In the genomic region with DNA sequence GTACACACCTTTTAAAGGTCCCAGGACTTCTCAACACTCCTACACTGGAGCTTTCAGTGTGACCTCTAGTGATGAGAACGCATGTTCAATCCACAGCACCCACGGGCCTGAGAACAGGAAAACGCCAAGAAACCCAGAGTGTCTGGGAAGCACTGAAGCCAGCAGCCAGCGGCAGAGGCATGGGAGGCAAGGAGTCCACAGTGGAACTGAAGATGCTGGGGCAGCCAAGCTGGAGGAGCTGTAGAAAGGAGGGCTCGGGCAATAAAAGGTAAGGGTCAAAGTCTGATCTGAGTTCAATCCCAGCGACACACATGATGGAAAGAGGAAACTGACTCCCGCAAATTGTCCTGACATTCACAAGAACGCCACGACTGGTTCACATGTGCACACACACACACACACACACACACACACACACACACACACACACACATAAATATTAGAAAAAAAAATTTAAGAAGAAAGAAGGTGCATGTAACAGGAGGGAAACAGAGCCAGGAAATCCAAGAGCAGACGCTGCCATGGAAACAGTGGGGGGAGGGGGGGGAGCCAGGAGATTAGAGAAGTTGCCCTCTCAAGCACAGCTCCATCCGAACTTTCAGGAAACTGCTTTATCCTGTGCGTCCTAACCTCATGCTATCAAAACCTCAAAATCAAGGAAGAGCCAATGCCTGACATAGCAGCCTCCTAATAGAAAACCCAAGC, we compare ENCODE assay signal across 8 mouse cellular contexts. TPM values are rescaled to one million over a fixed set of nuclear protein-coding genes. Genes with fewer than 3 reads are reported as not detected.
DNase-seq lines count a peak whose midpoint lies in the region; ATAC-seq and TF ChIP-seq lines count a peak whose summit lies in the region.

No protein-coding gene starts in this region.

- H3K4me1 ChIP-seq in forebrain, postnatal 0 days (ENCODE audit: insufficient read depth), result peaks cover 16% of the 10 kb centered on the region
- peaks cover 22% of the 10 kb centered on the region; the same call in 1 of the 2 replicates for H3K4me1 ChIP-seq in kidney, adult 2 months (ENCODE audit: control insufficient read depth, insufficient read depth, low read length)
- peaks cover 19% of the 10 kb centered on the region; the same call in 1 of the 2 replicates for H3K4me1 ChIP-seq in lung, embryonic 14.5 days (ENCODE audit: insufficient read depth)
- peaks cover 9% of the 10 kb centered on the region for H3K4me1 ChIP-seq in small intestine, adult 2 months (ENCODE audit: control insufficient read depth, insufficient read depth, insufficient read length, low read length)

- peak overlapping the region; percentile 34; the same call in 1 of the 2 replicates for H3K4me3 ChIP-seq in forebrain, postnatal 0 days (ENCODE audit: low read depth, low read length)
- H3K4me3 ChIP-seq in kidney, adult 2 months (ENCODE audit: insufficient read depth, low read depth, low read length), result peak overlapping the region; percentile 46
- H3K4me3 ChIP-seq in lung, embryonic 14.5 days (ENCODE audit: low read depth, low read length), result peak overlapping the region; percentile 47
- peak overlapping the region; percentile 60 for H3K4me3 ChIP-seq in small intestine, adult 2 months (ENCODE audit: low read depth, low read length)

- peak overlapping the region; percentile 49; the same call in 1 of the 2 replicates for H3K9ac ChIP-seq in forebrain, postnatal 0 days
- peak overlapping the region; percentile 77 for H3K9ac ChIP-seq in lung, embryonic 14.5 days

- WGBS in forebrain, postnatal 0 days, result 6% methylated on average over 12 of the region's 12 CpGs
- WGBS in kidney, adult 2 months, result 3% methylated on average over 12 of the region's 12 CpGs
- WGBS in lung, embryonic 14.5 days, result 7% methylated on average over 12 of the region's 12 CpGs
- 3% methylated on average over 12 of the region's 12 CpGs for WGBS in small intestine, adult 2 months

- no peak for TF ChIP-seq CTCF in forebrain, postnatal 0 days (IDR thresholded peaks at IDR 0.05; ENCODE audit: low read depth)
- TF ChIP-seq CTCF in kidney, adult 2 months (conservative IDR thresholded peaks at IDR 0.05; ENCODE audit: insufficient read depth, insufficient read length, low read depth, low read length), result no peak
- TF ChIP-seq CTCF in lung, embryonic 14.5 days (IDR thresholded peaks at IDR 0.05; ENCODE audit: low read depth), result no peak
- no peak for TF ChIP-seq CTCF in small intestine, adult 2 months (IDR thresholded peaks at IDR 0.05; ENCODE audit: extremely low read depth, insufficient read length, insufficient replicate concordance, low read depth, low read length)

- H3K27me3 ChIP-seq in forebrain, postnatal 0 days (ENCODE audit: insufficient read depth, low read length), result no peaks in the 10 kb centered on the region
- no peaks in the 10 kb centered on the region for H3K27me3 ChIP-seq in kidney, adult 2 months (replicated peaks; ENCODE audit: control insufficient read depth, insufficient read depth, low read length)
- no peaks in the 10 kb centered on the region for H3K27me3 ChIP-seq in lung, embryonic 14.5 days (ENCODE audit: insufficient read depth, low read length)
- H3K27me3 ChIP-seq in small intestine, adult 2 months (ENCODE audit: control insufficient read depth, insufficient read depth, low read length), result no peaks in the 10 kb centered on the region

- DNase-seq in retina, postnatal 1 day, result peak; percentile 21
- DNase-seq in retina, embryonic 14.5 days (ENCODE audit: low spot score), result no peak
- DNase-seq in forebrain, postnatal 0 days, result peak; percentile 34
- peak; percentile 81 for DNase-seq in kidney, adult 2 months
- no peak for DNase-seq in lung, embryonic 14.5 days
- no peak for DNase-seq in frontal cortex, postnatal 10 days (ENCODE audit: low spot score in 2 of 2)

- H3K36me3 ChIP-seq in forebrain, postnatal 0 days (ENCODE audit: insufficient read depth), result no peaks in the 10 kb centered on the region
- no peaks in the 10 kb centered on the region for H3K36me3 ChIP-seq in kidney, adult 2 months (ENCODE audit: control insufficient read depth, insufficient read depth, low read length)
- no peaks in the 10 kb centered on the region for H3K36me3 ChIP-seq in lung, embryonic 14.5 days (ENCODE audit: insufficient read depth)
- no peaks in the 10 kb centered on the region for H3K36me3 ChIP-seq in small intestine, adult 2 months (ENCODE audit: control insufficient read depth, insufficient read depth, low read length)

- H3K9me3 ChIP-seq in forebrain, postnatal 0 days (ENCODE audit: low read length), result no peaks in the 10 kb centered on the region
- no peaks in the 10 kb centered on the region for H3K9me3 ChIP-seq in lung, embryonic 14.5 days (ENCODE audit: low read depth, low read length)

- TF ChIP-seq POLR2A in kidney, adult 2 months (IDR thresholded peaks at IDR 0.05; ENCODE audit: low read depth, low read length), result no peak
- TF ChIP-seq POLR2A in small intestine, adult 2 months (IDR thresholded peaks at IDR 0.05; ENCODE audit: low read depth, low read length), result peak; percentile 16; the same call in 1 of the 2 replicates

- H3K4me2 ChIP-seq in forebrain, postnatal 0 days (ENCODE audit: low read depth), result peak overlapping the region; percentile 61
- peak overlapping the region; percentile 99 for H3K4me2 ChIP-seq in lung, embryonic 14.5 days

- peak overlapping the region; percentile 82; the same call in 1 of the 2 replicates for H3K27ac ChIP-seq in forebrain, postnatal 0 days (ENCODE audit: low read depth, low read length)
- H3K27ac ChIP-seq in kidney, adult 2 months (ENCODE audit: insufficient read depth, low read depth, low read length), result peak overlapping the region; percentile 93
- peak overlapping the region; percentile 99 for H3K27ac ChIP-seq in lung, embryonic 14.5 days (ENCODE audit: low read depth)
- peak overlapping the region; percentile 99 for H3K27ac ChIP-seq in small intestine, adult 2 months (ENCODE audit: insufficient read depth, low read depth, low read length)

- peak; percentile 47; the same call in 1 of the 2 replicates for ATAC-seq in forebrain, postnatal 0 days
- ATAC-seq in lung, embryonic 14.5 days (ENCODE audit: insufficient read depth), result peak; percentile 48
- no peak for ATAC-seq in frontal cortex, adult (ENCODE audit: low TSS enrichment)

RNA-seq across cellular contexts. Expression of gene Tpt1, which starts 11.2 kb away (rescaled TPM):
- total RNA-seq in forebrain, postnatal 0 days (2014; rRNA removed), result 738 and 1,020 TPM in 2 replicates
- 708 and 819 TPM in 2 replicates for polyA plus RNA-seq in forebrain, postnatal 0 days (2015; fragmentation: Nextera tagmentation; extraction: Ambion mirVana)
- 1,266 and 1,401 TPM in 2 replicates for polyA plus RNA-seq in kidney, adult 2 months (2012; rRNA removed)
- 1,140 and 1,218 TPM in 2 replicates for polyA plus RNA-seq in lung, embryonic 14.5 days (2014; fragmentation: Nextera tagmentation; extraction: Ambion mirVana)
- polyA plus RNA-seq in small intestine, adult 2 months (2012; rRNA removed), result 1,560 and 1,973 TPM in 2 replicates

RNA-seq across cellular contexts. Expression of gene Slc25a30, which starts 46.9 kb away (rescaled TPM):
- total RNA-seq in forebrain, postnatal 0 days (2014; rRNA removed), result 20.1 and 27.4 TPM in 2 replicates
- 4.7 and 7.0 TPM in 2 replicates for polyA plus RNA-seq in forebrain, postnatal 0 days (2015; fragmentation: Nextera tagmentation; extraction: Ambion mirVana)
- polyA plus RNA-seq in kidney, adult 2 months (2012; rRNA removed), result 26.3 and 29.6 TPM in 2 replicates
- 4.1 and 4.7 TPM in 2 replicates for polyA plus RNA-seq in lung, embryonic 14.5 days (2014; fragmentation: Nextera tagmentation; extraction: Ambion mirVana)
- polyA plus RNA-seq in small intestine, adult 2 months (2012; rRNA removed), result 0.95 and 1.2 TPM in 2 replicates

Comparison
In these comparisons a context has a peak if more than half of its experiments do, and no peak if none do; other contexts are left out.
1. DNase-seq: peak in retina, postnatal 1 day (single experiment), forebrain, postnatal 0 days (single experiment) and kidney, adult 2 months (single experiment); none in retina, embryonic 14.5 days (single experiment), lung, embryonic 14.5 days (single experiment) and frontal cortex, postnatal 10 days (0 of 2).
2. Peak in every context shown above with its lines, with median percentiles within 50 percentile points of each other: H3K27ac ChIP-seq and H3K4me3 ChIP-seq.